Mouse (Mus musculus) adrenal gland, adult 8-10 months (tissue): ENCODE measurements around the gene Lgi4. TPM values are rescaled to one million over a fixed set of nuclear protein-coding genes. Genes with fewer than 3 reads are reported as not detected.

Source experiments
- DNase-seq: peaks from one replicate; pipeline ENCODE4 v3.0.0; 2022
- microRNA-seq, 2 experiments: library from miRNA; unstranded; fragments of <30 nt; microRNA quantifications; one replicate each; pipeline ENCODE4 v1.2.0; 2022
- total RNA-seq, 4 experiments: library from RNA; stranded (reverse); gene quantifications; 2 replicates each; pipeline ENCODE4 v1.2.4; 2022

Lgi4 gene
- total RNA-seq, 4 experiments from 2014 or later: 2.8 to 8.8 (median 4.2) TPM

- no peak for DNase-seq
Measured at GRCm38 (mm10) chr7:31109091-31109490, 49.9 kb downstream of the Lgi4 start.

DNA sequence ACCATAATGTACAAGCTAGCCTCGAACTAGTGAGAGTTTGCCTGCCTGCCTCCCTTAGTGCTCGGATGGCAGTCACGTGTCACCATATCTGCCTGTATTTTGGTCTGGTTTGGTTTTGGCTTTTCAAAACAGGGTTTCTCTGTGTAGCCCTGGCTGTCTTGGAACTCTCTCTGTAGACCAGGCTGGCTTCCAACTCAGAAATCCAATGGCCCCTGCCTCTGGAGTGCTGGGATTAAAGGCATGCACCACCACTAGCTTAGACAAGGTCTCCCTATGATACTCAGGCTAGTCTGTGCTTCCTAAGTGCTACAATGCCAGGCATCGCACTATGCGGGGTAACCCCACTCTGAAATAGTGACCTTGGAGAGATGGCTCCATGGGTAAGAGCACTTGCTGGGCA lies 50.7 kb downstream of the Lgi4 start:
- DNase-seq: no peak

- DNase-seq: no peak
Measured at GRCm38 (mm10) chr7:31110861-31111385, 51.8 kb downstream of the Lgi4 start.

DNA sequence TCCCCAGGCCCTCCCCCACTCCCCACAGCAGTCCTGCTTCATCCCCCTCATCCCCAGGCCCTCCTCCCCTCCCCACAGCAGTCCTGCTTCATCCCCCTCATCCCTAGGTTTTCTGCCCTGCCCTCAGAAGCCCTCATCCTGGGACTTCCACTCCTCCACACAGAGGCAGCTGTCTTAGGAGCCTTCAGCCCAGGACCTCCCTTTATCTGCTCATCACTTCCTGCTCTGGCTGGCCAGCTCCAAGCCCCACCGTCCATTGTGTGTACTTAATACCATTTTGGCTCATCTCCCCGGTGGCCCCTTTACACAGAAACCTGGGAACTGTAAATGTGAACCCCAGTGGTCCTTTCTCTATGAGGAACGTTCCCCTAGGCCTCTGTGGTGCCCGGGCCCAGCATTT lies 52.9 kb downstream of the Lgi4 start:
- no peak for DNase-seq

GRCm38 (mm10) chr7:31113800-31114199 lies 54.7 kb downstream of the Lgi4 start:
- DNase-seq: no peak

- no peak for DNase-seq
Measured at GRCm38 (mm10) chr7:31114646-31115045, 55.5 kb downstream of the Lgi4 start.

DNA sequence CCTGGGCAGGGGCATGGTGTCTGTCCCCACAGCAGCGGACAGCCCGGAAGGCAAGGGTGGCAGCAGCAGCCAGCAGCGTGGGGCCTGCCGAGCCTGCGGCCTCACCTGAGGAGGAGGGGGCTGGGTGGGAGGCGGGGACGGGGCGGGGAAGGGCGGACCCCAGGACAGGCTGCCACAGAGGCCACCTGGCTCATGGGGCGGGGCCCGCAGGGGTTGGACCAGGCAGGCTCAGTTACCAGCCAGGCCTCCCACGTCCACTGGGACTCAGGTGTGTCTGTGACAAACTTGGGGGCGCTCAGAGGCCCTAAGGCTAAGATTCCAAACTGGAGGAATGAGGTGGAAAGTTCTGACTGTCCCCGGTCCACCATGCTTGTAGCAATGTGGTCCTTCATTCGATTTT lies 56.0 kb downstream of the Lgi4 start, which contains the start of gene Hpn:
Hpn (minus strand) TSS at position 109 of the 400 bp plus-strand sequence.
- DNase-seq: no peak

- peak; percentile 72 for DNase-seq
Measured at GRCm38 (mm10) chr7:31115587-31116043, 56.5 kb downstream of the Lgi4 start.

GRCm38 (mm10) chr7:31116721-31117145 lies 57.6 kb downstream of the Lgi4 start:
- DNase-seq: no peak

DNA sequence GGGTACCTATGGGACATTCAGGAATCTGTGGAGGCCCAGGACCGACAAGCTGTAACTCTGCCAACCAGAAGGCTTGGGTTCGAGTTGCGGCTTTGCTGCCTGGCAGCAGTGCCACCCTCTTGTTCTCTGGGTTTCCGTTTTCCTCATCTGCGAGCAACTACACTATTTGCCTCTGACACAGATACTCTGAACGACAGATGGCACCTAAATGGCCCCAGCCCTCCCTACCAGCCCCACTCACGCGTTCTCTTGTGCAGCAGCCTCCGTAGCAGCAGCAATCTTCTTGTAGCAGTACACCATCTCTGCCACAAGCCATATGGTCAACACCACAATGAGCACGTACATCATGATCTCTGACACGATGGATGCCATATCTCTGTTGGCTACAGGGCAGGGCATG lies 58.3 kb downstream of the Lgi4 start:
- DNase-seq: no peak

DNA sequence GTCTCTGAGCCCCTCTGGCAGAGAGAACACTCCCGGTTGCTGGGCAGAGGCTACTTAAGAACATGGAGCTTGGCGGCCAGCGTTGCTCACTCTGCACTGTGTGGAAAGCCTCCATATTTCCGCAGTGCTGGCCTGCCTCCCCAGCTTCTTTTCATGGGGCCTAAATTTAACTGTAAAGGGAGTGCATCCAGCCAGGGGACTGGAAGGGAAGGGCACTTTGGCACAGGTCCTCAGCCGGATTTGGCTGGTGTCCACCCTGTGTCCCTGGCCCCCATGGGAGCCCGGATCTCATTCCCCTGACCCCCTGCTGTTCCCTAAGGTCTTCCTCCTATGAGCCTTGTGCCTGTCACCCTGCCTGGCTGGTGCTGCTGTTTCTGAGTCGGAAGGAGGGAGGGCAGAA lies 59.3 kb downstream of the Lgi4 start:
- DNase-seq: no peak

GRCm38 (mm10) chr7:31119556-31119955 lies 60.4 kb downstream of the Lgi4 start:
- DNase-seq: no peak

Small RNA genes lying within 50 kb of the gene (microRNA-seq; reads per million reads assigned to microRNA genes)
- gene Mir7050: 0 reads per million in 2 experiments

Other genes starting within 250 kb of the Lgi4 start
- 1 to 10 TPM; 1.6 to 9.0 (median 2.6) TPM for gene Ffar2, start 235.6 kb upstream of the Lgi4 start, total RNA-seq
- 1 to 10 TPM in 1 of 4 experiments, under 1 TPM in 3; 0.35 to 1.9 (median 0.75) TPM for gene Ffar3, start 203.2 kb upstream of the Lgi4 start, total RNA-seq
- not detected for gene Ffar1, start 197.8 kb upstream of the Lgi4 start, total RNA-seq
- 1 to 10 TPM; 1.1 to 2.3 (median 1.5) TPM for gene Cd22, start 179.0 kb upstream of the Lgi4 start, total RNA-seq
- 1 to 10 TPM in 1 of 4 experiments, under 1 TPM in 3; 0.32 to 1.3 (median 0.42) TPM for gene Mag, start 144.5 kb upstream of the Lgi4 start, total RNA-seq
- 1 to 10 TPM in 3 of 4 experiments, not detected in 1; 1.3 to 4.2 (median 2.6) TPM for gene Hamp2, start 134.7 kb upstream of the Lgi4 start, total RNA-seq
- 10 to 100 TPM in 1 of 4 experiments, 1 to 10 TPM in 1, under 1 TPM in 1, not detected in 1; 0.99 to 15.0 (median 1.0) TPM for gene Hamp, start 115.3 kb upstream of the Lgi4 start, total RNA-seq
- gene Usf2, start 102.5 kb upstream of the Lgi4 start, total RNA-seq: 100 to 1,000 TPM; 116 to 131 (median 127) TPM
- 10 to 100 TPM in 2 of 4 experiments, 1 to 10 TPM in 2; 4.1 to 36.6 (median 13.7) TPM for gene Lsr, start 85.9 kb upstream of the Lgi4 start, total RNA-seq
- gene Fam187b, start 85.6 kb upstream of the Lgi4 start, total RNA-seq: 1 to 10 TPM in 2 of 4 experiments, under 1 TPM in 2; 0.38 to 2.2 (median 0.84) TPM
- 10 to 100 TPM; 53.1 to 81.6 (median 58.8) TPM for gene Fxyd5, start 16.9 kb upstream of the Lgi4 start, total RNA-seq
- 1 to 10 TPM; 2.0 to 4.1 (median 2.3) TPM for gene Fxyd7, start 7.9 kb upstream of the Lgi4 start, total RNA-seq
- gene Fxyd1, start 2.1 kb upstream of the Lgi4 start, total RNA-seq: 100 to 1,000 TPM; 110 to 212 (median 163) TPM
- gene Fxyd3, start 17.4 kb downstream of the Lgi4 start, total RNA-seq: 1 to 10 TPM in 1 of 4 experiments, under 1 TPM in 3; 0.73 to 1.3 (median 0.86) TPM
- gene Hpn, start 55.9 kb downstream of the Lgi4 start, total RNA-seq: 1 to 10 TPM in 3 of 4 experiments, under 1 TPM in 1; 0.26 to 1.5 (median 1.2) TPM
- 10 to 100 TPM; 14.2 to 27.2 (median 18.9) TPM for gene Scn1b, start 67.7 kb downstream of the Lgi4 start, total RNA-seq
- 10 to 100 TPM; 37.7 to 65.1 (median 55.4) TPM for gene Gramd1a, start 96.6 kb downstream of the Lgi4 start, total RNA-seq
- not detected for gene Scgb2b2, start 231.2 kb downstream of the Lgi4 start, total RNA-seq
- gene Scgb1b2, start 232.5 kb downstream of the Lgi4 start, total RNA-seq: not detected